Mouse (Mus musculus): Measurements from ENCODE around the gene Mis12.

GRCm38 (mm10) chr11:71017051-71017450 lies 2.4 kb upstream of the Mis12 start:
- no peak for TF ChIP-seq CTCF (IDR thresholded peaks at IDR 0.05; ENCODE audit: control insufficient read depth, insufficient read depth, insufficient read length)
- no peak for TF ChIP-seq MYOD1 (IDR thresholded peaks at IDR 0.05; ENCODE audit: control insufficient read depth, insufficient read length, low read depth)
- TF ChIP-seq MAX (IDR thresholded peaks at IDR 0.05): no peak
- TF ChIP-seq FOSL1 (IDR thresholded peaks at IDR 0.05; ENCODE audit: insufficient read depth, low read length, poor library complexity, severe bottlenecking): no peak
- no peak for TF ChIP-seq CEBPB (IDR thresholded peaks at IDR 0.05; ENCODE audit: low read depth)

Data from C2C12 (cell line).